Mouse (Mus musculus) CH12.LX (cell line): ENCODE measurements around the gene Stx5a.

Experiments
- CTCF ChIP-seq, 2 experiments: IDR thresholded peaks in 1 of 2; conservative IDR thresholded peaks in 1 of 2; 2 replicates each; pipeline ENCODE4 v1.5.1; 2011 to 2012; ENCODE audit warnings: low read depth in 2 of 2, low read length in 2 of 2, improper control_type of control experiment in 1 of 2, inconsistent platforms in 1 of 2, mild to moderate bottlenecking in 1 of 2, moderate library complexity in 1 of 2
- KAT2A ChIP-seq: IDR thresholded peaks from 2 replicates; pipeline ENCODE4 v1.6.1; 2012; ENCODE audit warnings: low read length, improper control_type of control experiment, inconsistent platforms; ENCODE audit not compliant: insufficient replicate concordance
- POLR2A ChIP-seq: IDR thresholded peaks from 2 replicates; pipeline ENCODE4 v1.6.1; 2011; ENCODE audit warnings: low read depth, mild to moderate bottlenecking, improper control_type of control experiment, low read length
- POLR2AphosphoS2 ChIP-seq: IDR thresholded peaks from 2 replicates; pipeline ENCODE4 v1.6.1; 2011; ENCODE audit warnings: low read depth, low read length, improper control_type of control experiment
- USF2 ChIP-seq: conservative IDR thresholded peaks from 2 replicates; pipeline ENCODE4 v1.6.1; 2011; ENCODE audit warnings: low read depth, low read length, improper control_type of control experiment

- TF ChIP-seq KAT2A = no peak
- TF ChIP-seq CTCF (conservative IDR thresholded peaks at IDR 0.05 in 1 of 2, IDR thresholded peaks at IDR 0.05 in 1 of 2; ENCODE audit: low read depth in 2 of 2, low read length in 2 of 2) = no peak
- no peak for TF ChIP-seq USF2
- no peak for TF ChIP-seq POLR2A
- TF ChIP-seq POLR2AphosphoS2 = no peak
Measured at GRCm38 (mm10) chr19:8722021-8722420, 19.2 kb upstream of the Stx5a start.
